Mouse (Mus musculus) limb, embryonic 14.5 days (tissue): ENCODE results near the gene Nhsl2. TPM values are rescaled to one million over a fixed set of nuclear protein-coding genes. Genes with fewer than 3 reads are reported as not detected.

Experiments used
- ATAC-seq: fragments of 200-750 bp; cut with Nextera tagmentation; 2 replicates; pipeline ENCODE4 v1.8.0; 2017; ENCODE audit warnings: low read depth, moderate number of reproducible peaks, moderate TSS enrichment; ENCODE audit not compliant: low FRiP score
- DNase-seq: peaks from one replicate; pipeline ENCODE4 v3.0.0-alpha.2; 2015; ENCODE audit warnings: low spot score
- H3K27ac ChIP-seq: fragments of 300-500 bp; sonication (generic); replicated peaks from 2 replicates; pipeline ENCODE4 v1.5.1; 2014; ENCODE audit warnings: low read depth, mild to moderate bottlenecking, low read length, moderate library complexity, mixed read lengths
- H3K27me3 ChIP-seq: fragments of 300-500 bp; sonication (generic); 2 replicates; pipeline ENCODE4 v1.6.1; 2014; ENCODE audit warnings: low read length, mixed read lengths; ENCODE audit not compliant: control insufficient read depth, insufficient read depth
- H3K36me3 ChIP-seq: fragments of 300-500 bp; sonication (generic); 2 replicates; pipeline ENCODE4 v1.6.1; 2014; ENCODE audit warnings: mild to moderate bottlenecking, low read length, moderate library complexity, mixed read lengths; ENCODE audit not compliant: control insufficient read depth, insufficient read depth
- H3K4me1 ChIP-seq: fragments of 300-500 bp; sonication (generic); 2 replicates; pipeline ENCODE4 v1.6.1; 2014; ENCODE audit warnings: antibody characterized with exemption, low read length, mixed read lengths; ENCODE audit not compliant: control insufficient read depth, insufficient read depth
- H3K4me2 ChIP-seq: fragments of 300-500 bp; sonication (generic); replicated peaks from 2 replicates; pipeline ENCODE4 v1.6.1; 2014; ENCODE audit warnings: low read depth, mild to moderate bottlenecking, low read length, moderate library complexity; ENCODE audit not compliant: severe bottlenecking
- H3K4me3 ChIP-seq: fragments of 300-500 bp; sonication (generic); replicated peaks from 2 replicates; pipeline ENCODE4 v1.5.1; 2014; ENCODE audit warnings: low read length
- H3K9ac ChIP-seq: fragments of 300-500 bp; sonication (generic); 2 replicates; pipeline ENCODE4 v1.6.1; 2014; ENCODE audit warnings: mild to moderate bottlenecking, low read depth, low read length, moderate library complexity; ENCODE audit not compliant: severe bottlenecking
- H3K9me3 ChIP-seq: fragments of 300-500 bp; sonication (generic); 2 replicates; pipeline ENCODE4 v1.6.1; 2016; ENCODE audit warnings: low read length; ENCODE audit not compliant: control insufficient read depth
- POLR2A ChIP-seq: fragments of 200-500 bp; IDR thresholded peaks from 2 replicates; pipeline ENCODE4 v1.8.0; 2012; ENCODE audit warnings: inconsistent platforms, mild to moderate bottlenecking, moderate library complexity, borderline replicate concordance; ENCODE audit not compliant: insufficient read depth, insufficient read length; ENCODE audit errors: extremely low read depth
- WGBS: fragments of 180-500 bp; shearing (Covaris S2); extraction: QIAGEN DNeasy Blood & Tissue Kit; methylation state at CpG from one replicate; pipeline ENCODE4 v1.1.7; 2014; 5-methylcytosine and 5-hydroxymethylcytosine counted together
- polyA plus RNA-seq, 2 experiments: library from polyadenylated mRNA; depleted of rRNA in 1 of 2; stranded (reverse) in 1 of 2; unstranded in 1 of 2; fragments of >200 nt; fragmentation: Nextera tagmentation in 1 of 2; extraction: Ambion mirVana in 1 of 2; gene quantifications; 2 replicates each; pipeline versions ENCODE4 v1.2.1 to v1.2.3; 2012 to 2014

Gene Nhsl2
- polyA plus RNA-seq, 2 experiments: 6.6 to 13.5 TPM

- no peak for DNase-seq
- ATAC-seq: no peak
Observed at GRCm38 (mm10) chrX:101944761-101945330, 95.7 kb downstream of the Nhsl2 start.

GRCm38 (mm10) chrX:101952436-101952835 lies 103.3 kb downstream of the Nhsl2 start:
- 83% methylated on average over 6 of the region's 6 CpGs for WGBS
- no peak for TF ChIP-seq POLR2A
- Histone ChIP-seq H3K9me3 (no peaks in the 10 kb centered on the region), H3K27ac (no peak overlapping the region), H3K27me3 (no peaks in the 10 kb centered on the region), H3K4me2 (no peak overlapping the region), H3K9ac (no peak overlapping the region), H3K4me3 (no peak overlapping the region), H3K36me3 (no peaks in the 10 kb centered on the region), H3K4me1 (no peaks in the 10 kb centered on the region)
- no peak for ATAC-seq
- DNase-seq: no peak

More at GRCm38 (mm10) chrX:101944761-101945330, 95.7 kb downstream of the Nhsl2 start:
- Histone ChIP-seq H3K36me3 (no peaks in the 10 kb centered on the region), H3K27ac (no peak overlapping the region), H3K4me1 (peaks cover 9% of the 10 kb centered on the region; the same call in 1 of the 2 replicates), H3K9ac (no peak overlapping the region), H3K4me3 (no peak overlapping the region), H3K4me2 (no peak overlapping the region), H3K27me3 (no peaks in the 10 kb centered on the region; the same call in 1 of the 2 replicates), H3K9me3 (no peaks in the 10 kb centered on the region)
- TF ChIP-seq POLR2A: no peak
- WGBS: 81% methylated on average over 2 of the region's 2 CpGs

- Histone ChIP-seq H3K4me2 (no peak overlapping the region), H3K27me3 (0 out of 2 replicates have a peak, but pooled peaks cover under 1% of the 10 kb centered on the region), H3K9me3 (no peaks in the 10 kb centered on the region), H3K9ac (no peak overlapping the region), H3K4me3 (no peak overlapping the region), H3K36me3 (no peaks in the 10 kb centered on the region), H3K27ac (no peak overlapping the region), H3K4me1 (no peaks in the 10 kb centered on the region)
- ATAC-seq (no peak), DNase-seq (no peak)
- WGBS: 85% methylated on average over 2 of the region's 2 CpGs
- TF ChIP-seq POLR2A: no peak
Observed at GRCm38 (mm10) chrX:101953256-101953655, 104.1 kb downstream of the Nhsl2 start.

GRCm38 (mm10) chrX:101953787-101954491 lies 104.8 kb downstream of the Nhsl2 start:
- Histone ChIP-seq H3K27me3 (0 out of 2 replicates have a peak, but pooled peaks cover 5% of the 10 kb centered on the region), H3K4me1 (no peaks in the 10 kb centered on the region), H3K36me3 (no peaks in the 10 kb centered on the region), H3K4me3 (peak overlapping the region; percentile 30), H3K9ac (no peak overlapping the region), H3K4me2 (peak overlapping the region; percentile 51), H3K9me3 (no peaks in the 10 kb centered on the region), H3K27ac (0 out of 2 replicates have a peak overlapping the region, but pooled peaks have one; percentile 33)
- WGBS: 22% methylated on average over 19 of the region's 30 CpGs
- no peak for TF ChIP-seq POLR2A
- DNase-seq: peak; percentile 80
- peak; percentile 94 for ATAC-seq

- DNase-seq (no peak), ATAC-seq (no peak)
- H3K36me3 ChIP-seq: no peaks in the 10 kb centered on the region
- no peak overlapping the region for H3K4me3 ChIP-seq
- no peaks in the 10 kb centered on the region for H3K9me3 ChIP-seq
- H3K27ac ChIP-seq: no peak overlapping the region
- no peak overlapping the region for H3K9ac ChIP-seq
- no peak for TF ChIP-seq POLR2A
- 0 out of 2 replicates have a peak, but pooled peaks cover 5% of the 10 kb centered on the region for H3K27me3 ChIP-seq
- 51% methylated on average over 6 of the region's 6 CpGs for WGBS
- no peaks in the 10 kb centered on the region for H3K4me1 ChIP-seq
- no peak overlapping the region; the same call in 1 of the 2 replicates for H3K4me2 ChIP-seq
Observed at GRCm38 (mm10) chrX:101954492-101954851, 105.3 kb downstream of the Nhsl2 start.
